Mouse (Mus musculus) intestine, embryonic 15.5 days (tissue): ENCODE measurements at regions not wholly inside any gene's neighbourhood (a gene's known extent, or its start where the extent isn't known, plus 50 kb on each side); places are given as distances from the start of the nearest gene placed in this dataset.

Source experiments
- ATAC-seq: fragments of 200-750 bp; cut with Nextera tagmentation; 2 replicates; pipeline ENCODE4 v1.8.0; 2017; ENCODE audit warnings: moderate TSS enrichment, moderate library complexity
- H3K27ac ChIP-seq: fragments of 300-500 bp; sonication (generic); 2 replicates; pipeline ENCODE4 v1.5.1; 2015; ENCODE audit warnings: mild to moderate bottlenecking, inconsistent platforms
- H3K27me3 ChIP-seq: fragments of 300-500 bp; sonication (generic); replicated peaks from 2 replicates; pipeline ENCODE4 v1.6.1; 2015; ENCODE audit warnings: inconsistent platforms
- H3K36me3 ChIP-seq: fragments of 300-500 bp; sonication (generic); 2 replicates; pipeline ENCODE4 v1.6.1; 2015; ENCODE audit warnings: inconsistent platforms
- H3K4me1 ChIP-seq: fragments of 300-500 bp; sonication (generic); replicated peaks from 2 replicates; pipeline ENCODE4 v1.6.1; 2015; ENCODE audit warnings: inconsistent platforms
- H3K4me2 ChIP-seq: fragments of 300-500 bp; sonication (generic); replicated peaks from 2 replicates; pipeline ENCODE4 v1.6.1; 2015; ENCODE audit warnings: mild to moderate bottlenecking, inconsistent platforms
- H3K4me3 ChIP-seq: fragments of 300-500 bp; sonication (generic); replicated peaks from 2 replicates; pipeline ENCODE4 v1.5.1; 2015; ENCODE audit warnings: inconsistent platforms
- H3K9ac ChIP-seq: fragments of 300-500 bp; sonication (generic); 2 replicates; pipeline ENCODE4 v1.6.1; 2015; ENCODE audit warnings: inconsistent platforms
- H3K9me3 ChIP-seq: fragments of 300-500 bp; sonication (generic); 2 replicates; pipeline ENCODE4 v1.6.1; 2016; ENCODE audit warnings: inconsistent platforms
- WGBS: fragments of 180-500 bp; shearing (Covaris S2); methylation state at CpG from one replicate; pipeline ENCODE4 v1.1.7; 2015; 5-methylcytosine and 5-hydroxymethylcytosine counted together

GRCm38 (mm10) chr7:116596914-116597313 lies 92.7 kb downstream of the Nucb2 start:
- H3K4me1 ChIP-seq, result no peaks in the 10 kb centered on the region
- no peaks in the 10 kb centered on the region for H3K36me3 ChIP-seq
- no peak overlapping the region for H3K9ac ChIP-seq
- no peak overlapping the region for H3K27ac ChIP-seq
- no peak overlapping the region for H3K4me3 ChIP-seq
- H3K9me3 ChIP-seq, result no peaks in the 10 kb centered on the region
- no peak overlapping the region for H3K4me2 ChIP-seq
- no peaks in the 10 kb centered on the region for H3K27me3 ChIP-seq
- no peak for ATAC-seq

GRCm38 (mm10) chr7:116600340-116600739 lies 96.2 kb downstream of the Nucb2 start:
- H3K36me3 ChIP-seq, result no peaks in the 10 kb centered on the region
- H3K9ac ChIP-seq, result no peak overlapping the region
- H3K27ac ChIP-seq, result no peak overlapping the region
- H3K4me1 ChIP-seq, result no peaks in the 10 kb centered on the region
- H3K27me3 ChIP-seq, result no peaks in the 10 kb centered on the region
- no peak overlapping the region for H3K4me3 ChIP-seq
- WGBS, result 82% methylated on average over 3 of the region's 3 CpGs
- H3K4me2 ChIP-seq, result no peak overlapping the region
- ATAC-seq, result no peak
- no peaks in the 10 kb centered on the region for H3K9me3 ChIP-seq

- Histone ChIP-seq H3K9me3 (no peaks in the 10 kb centered on the region), H3K4me2 (no peak overlapping the region), H3K27ac (no peak overlapping the region), H3K27me3 (no peaks in the 10 kb centered on the region), H3K4me3 (no peak overlapping the region), H3K36me3 (no peaks in the 10 kb centered on the region), H3K9ac (no peak overlapping the region), H3K4me1 (0 out of 2 replicates have a peak, but pooled peaks cover 2% of the 10 kb centered on the region)
- ATAC-seq, result no peak
- 74% methylated on average over 6 of the region's 6 CpGs for WGBS
These were observed 99.1 kb downstream of the Nucb2 start for GRCm38 (mm10) chr7:116603167-116603839.

- no peak overlapping the region for H3K4me3 ChIP-seq
- 68% methylated on average over 3 of the region's 3 CpGs for WGBS
- no peak overlapping the region for H3K9ac ChIP-seq
- H3K27me3 ChIP-seq, result no peaks in the 10 kb centered on the region
- H3K4me2 ChIP-seq, result no peak overlapping the region
- no peaks in the 10 kb centered on the region for H3K9me3 ChIP-seq
- ATAC-seq, result no peak
- no peak overlapping the region for H3K27ac ChIP-seq
- H3K4me1 ChIP-seq, result 0 out of 2 replicates have a peak, but pooled peaks cover 2% of the 10 kb centered on the region
- no peaks in the 10 kb centered on the region for H3K36me3 ChIP-seq
These were observed 99.6 kb downstream of the Nucb2 start for GRCm38 (mm10) chr7:116603840-116604194.

GRCm38 (mm10) chr7:116606255-116606654 lies 102.1 kb downstream of the Nucb2 start:
- 85% methylated on average over 6 of the region's 6 CpGs for WGBS
- Histone ChIP-seq H3K4me2 (no peak overlapping the region), H3K9me3 (no peaks in the 10 kb centered on the region), H3K36me3 (no peaks in the 10 kb centered on the region), H3K4me3 (no peak overlapping the region), H3K9ac (no peak overlapping the region), H3K4me1 (0 out of 2 replicates have a peak, but pooled peaks cover 2% of the 10 kb centered on the region), H3K27ac (no peak overlapping the region), H3K27me3 (no peaks in the 10 kb centered on the region)
- ATAC-seq, result no peak

GRCm38 (mm10) chr7:116606751-116607483 lies 102.7 kb downstream of the Nucb2 start:
- H3K4me3 ChIP-seq, result no peak overlapping the region
- no peak overlapping the region for H3K27ac ChIP-seq
- 73% methylated on average over 6 of the region's 6 CpGs for WGBS
- H3K9me3 ChIP-seq, result no peaks in the 10 kb centered on the region
- no peak overlapping the region for H3K9ac ChIP-seq
- H3K36me3 ChIP-seq, result no peaks in the 10 kb centered on the region
- H3K4me2 ChIP-seq, result no peak overlapping the region
- H3K4me1 ChIP-seq, result 0 out of 2 replicates have a peak, but pooled peaks cover 2% of the 10 kb centered on the region
- no peak for ATAC-seq
- H3K27me3 ChIP-seq, result no peaks in the 10 kb centered on the region

GRCm38 (mm10) chr7:116607628-116608225 lies 103.6 kb downstream of the Nucb2 start:
- H3K4me2 ChIP-seq, result peak overlapping the region; percentile 56
- peak; percentile 30; the same call in 1 of the 2 replicates for ATAC-seq
- no peak overlapping the region for H3K27ac ChIP-seq
- peak overlapping the region; percentile 15; the same call in 1 of the 2 replicates for H3K4me3 ChIP-seq
- no peaks in the 10 kb centered on the region for H3K27me3 ChIP-seq
- H3K9ac ChIP-seq, result no peak overlapping the region
- no peaks in the 10 kb centered on the region for H3K36me3 ChIP-seq
- 6% methylated on average over 15 of the region's 15 CpGs for WGBS
- H3K9me3 ChIP-seq, result no peaks in the 10 kb centered on the region
- 0 out of 2 replicates have a peak, but pooled peaks cover 2% of the 10 kb centered on the region for H3K4me1 ChIP-seq

GRCm38 (mm10) chr7:116608350-116609085 lies 104.3 kb downstream of the Nucb2 start:
- peak; percentile 59 for ATAC-seq
- Histone ChIP-seq H3K27me3 (no peaks in the 10 kb centered on the region), H3K4me3 (peak overlapping the region; percentile 15; the same call in 1 of the 2 replicates), H3K27ac (no peak overlapping the region), H3K9ac (no peak overlapping the region), H3K4me2 (peak overlapping the region; percentile 56), H3K9me3 (no peaks in the 10 kb centered on the region), H3K36me3 (no peaks in the 10 kb centered on the region), H3K4me1 (0 out of 2 replicates have a peak, but pooled peaks cover 2% of the 10 kb centered on the region)
- 25% methylated on average over 15 of the region's 15 CpGs for WGBS

- H3K27me3 ChIP-seq, result no peaks in the 10 kb centered on the region
- no peak for ATAC-seq
- H3K4me1 ChIP-seq, result 0 out of 2 replicates have a peak, but pooled peaks cover 2% of the 10 kb centered on the region
- no peak overlapping the region for H3K27ac ChIP-seq
- H3K4me2 ChIP-seq, result no peak overlapping the region
- no peaks in the 10 kb centered on the region for H3K36me3 ChIP-seq
- no peaks in the 10 kb centered on the region for H3K9me3 ChIP-seq
- no peak overlapping the region for H3K9ac ChIP-seq
- WGBS, result 54% methylated on average over 6 of the region's 6 CpGs
- H3K4me3 ChIP-seq, result no peak overlapping the region
These were observed 105.2 kb downstream of the Nucb2 start for GRCm38 (mm10) chr7:116609406-116609805.

- no peak overlapping the region for H3K27ac ChIP-seq
- no peak overlapping the region for H3K4me3 ChIP-seq
- 80% methylated on average over 12 of the region's 12 CpGs for WGBS
- no peaks in the 10 kb centered on the region for H3K36me3 ChIP-seq
- H3K27me3 ChIP-seq, result no peaks in the 10 kb centered on the region
- no peaks in the 10 kb centered on the region for H3K9me3 ChIP-seq
- H3K9ac ChIP-seq, result no peak overlapping the region
- no peak overlapping the region for H3K4me2 ChIP-seq
- no peak for ATAC-seq
- 0 out of 2 replicates have a peak, but pooled peaks cover 2% of the 10 kb centered on the region for H3K4me1 ChIP-seq
These were observed 105.7 kb downstream of the Nucb2 start for GRCm38 (mm10) chr7:116609906-116610305.

GRCm38 (mm10) chr7:116615984-116616383 lies 111.8 kb downstream of the Nucb2 start:
- no peaks in the 10 kb centered on the region for H3K27me3 ChIP-seq
- H3K4me3 ChIP-seq, result no peak overlapping the region
- no peak overlapping the region for H3K9ac ChIP-seq
- no peak overlapping the region for H3K27ac ChIP-seq
- H3K36me3 ChIP-seq, result no peaks in the 10 kb centered on the region
- H3K4me2 ChIP-seq, result no peak overlapping the region
- WGBS, result 70% methylated on average over 3 of the region's 3 CpGs
- no peaks in the 10 kb centered on the region for H3K9me3 ChIP-seq
- ATAC-seq, result no peak
- no peaks in the 10 kb centered on the region for H3K4me1 ChIP-seq

- no peaks in the 10 kb centered on the region for H3K4me1 ChIP-seq
- no peaks in the 10 kb centered on the region for H3K9me3 ChIP-seq
- ATAC-seq, result no peak
- no peaks in the 10 kb centered on the region for H3K36me3 ChIP-seq
- no peak overlapping the region for H3K9ac ChIP-seq
- H3K27ac ChIP-seq, result no peak overlapping the region
- no peak overlapping the region for H3K4me3 ChIP-seq
- H3K27me3 ChIP-seq, result no peaks in the 10 kb centered on the region
- no peak overlapping the region for H3K4me2 ChIP-seq
- WGBS, result 62% methylated on average over 2 of the region's 2 CpGs
These were observed 115.5 kb downstream of the Nucb2 start for GRCm38 (mm10) chr7:116619636-116620035.
